Mouse (Mus musculus) activated CD4-positive, CD25-positive, alpha-beta regulatory T cell (primary cell): ENCODE results near the gene Rpf2. TPM values are rescaled to one million over a fixed set of nuclear protein-coding genes. Genes with fewer than 3 reads are reported as not detected.

Source experiments
- polyA plus RNA-seq, 2 experiments: library from polyadenylated mRNA; unstranded; fragments of 100-300 nt; shearing (Covaris generic); gene quantifications; one replicate each; pipeline ENCODE4 v1.2.1; 2017

Gene Rpf2
- polyA plus RNA-seq: 10 to 100 TPM; 45.3 to 68.7 TPM

DNA sequence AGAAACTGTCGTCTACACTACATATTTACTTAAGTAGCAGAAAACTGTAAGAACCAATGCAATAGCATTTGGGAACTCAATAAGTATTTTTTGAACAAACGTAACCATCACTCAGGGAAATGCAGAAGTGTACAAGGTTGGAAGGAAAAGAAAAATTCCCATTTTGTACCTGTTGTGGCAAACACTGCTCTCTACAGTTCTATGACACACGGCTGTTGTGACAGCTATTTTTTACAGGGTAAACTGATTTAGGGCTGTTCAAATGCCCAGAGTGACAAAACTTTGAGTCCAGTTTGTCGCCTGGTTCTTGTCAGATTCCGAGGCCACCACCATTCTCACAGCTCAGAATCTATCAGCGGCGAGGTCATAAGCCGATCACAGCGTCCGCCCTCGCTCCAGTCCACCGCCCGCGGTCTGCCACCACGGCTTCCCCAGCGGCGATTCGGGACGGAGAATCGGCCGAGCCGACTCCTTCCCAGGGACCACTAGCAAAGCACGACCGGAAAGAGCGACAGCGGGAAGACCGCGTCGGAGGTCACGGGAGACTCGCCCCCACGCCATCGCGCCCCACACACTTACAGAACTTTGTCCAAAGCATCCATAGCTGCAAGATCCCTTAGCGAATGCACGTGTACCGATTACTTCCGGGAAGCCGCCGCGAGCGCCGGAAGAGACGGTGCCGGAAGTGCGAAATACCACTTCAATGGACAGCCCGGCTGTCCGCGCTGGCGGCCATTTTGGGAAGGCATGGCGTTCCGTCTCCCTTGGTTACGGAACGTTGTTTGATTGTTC is at the start of gene Rpf2:
Gene Rpf2, minus strand, starts transcription at position 663 of the 792 bp plus-strand sequence.

DNA sequence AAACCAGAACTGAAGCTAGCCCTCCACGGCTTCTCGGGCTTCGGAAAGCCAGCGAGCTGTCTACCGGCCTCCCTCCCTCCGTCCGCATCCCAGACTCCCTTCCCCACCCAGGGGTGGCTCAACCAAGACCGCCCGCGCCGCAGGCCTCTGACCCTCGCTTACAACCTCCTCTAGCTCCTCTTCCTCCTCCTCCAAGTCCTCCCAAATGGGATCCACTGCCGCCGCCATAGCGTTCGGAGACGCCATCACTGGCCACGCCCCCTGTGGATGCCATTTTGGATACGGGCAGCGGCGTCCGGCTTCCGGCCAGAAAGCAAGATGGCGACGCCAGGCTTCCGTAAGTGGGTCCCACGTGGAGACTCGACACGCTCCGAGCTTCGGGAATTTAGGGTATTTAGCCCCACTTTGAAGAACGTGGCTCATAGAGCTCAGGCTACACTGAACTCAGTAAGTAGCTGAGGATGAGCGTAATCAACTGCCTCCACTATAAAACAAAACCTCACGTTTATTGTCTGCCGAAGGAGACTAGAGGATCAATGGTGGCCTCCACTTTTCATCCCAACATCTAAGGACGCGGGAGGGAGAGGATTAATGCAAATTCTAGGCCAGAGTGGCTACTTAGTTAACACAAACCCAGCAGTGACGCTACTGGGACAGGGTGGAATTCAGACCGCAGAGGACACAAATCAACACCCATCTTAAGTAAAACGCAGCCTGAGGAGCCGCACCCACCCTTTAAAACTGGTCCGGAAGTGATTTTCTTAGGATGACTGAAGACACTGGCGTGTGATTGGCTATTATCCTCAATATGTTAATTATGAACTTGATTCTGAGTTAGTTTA is 10.8 kb upstream of the Rpf2 start, which contains the start of gene Gtf3c6:
Gene Gtf3c6, minus strand, starts transcription at position 695 of the 842 bp plus-strand sequence.

Other genes with a start within 250 kb of the Rpf2 start
- gene Mfsd4b1, start 221.8 kb downstream of the Rpf2 start, polyA plus RNA-seq: not detected
- gene Slc16a10, start 104.8 kb downstream of the Rpf2 start, polyA plus RNA-seq: 1 to 10 TPM; 1.4 to 2.1 TPM
- gene Gtf3c6, start 11.1 kb upstream of the Rpf2 start, polyA plus RNA-seq: 10 to 100 TPM; 75.7 to 86.5 TPM
- 10 to 100 TPM; 44.1 to 63.3 TPM for gene Amd1, start 55.1 kb upstream of the Rpf2 start, polyA plus RNA-seq
- 10 to 100 TPM; 31.7 to 40.1 TPM for gene Cdk19, start 92.5 kb upstream of the Rpf2 start, polyA plus RNA-seq